Mouse (Mus musculus) MEL (cell line): ENCODE results near the gene Dvl2.

Source experiments
- BHLHE40 ChIP-seq: IDR thresholded peaks from 2 replicates; pipeline ENCODE4 v1.6.1; 2012; ENCODE audit warnings: low read depth, mild to moderate bottlenecking, inconsistent platforms, low read length, improper control_type of control experiment, borderline replicate concordance
- CTCF ChIP-seq, 3 experiments: IDR thresholded peaks in 2 of 3; conservative IDR thresholded peaks in 1 of 3; 2 replicates each; pipeline ENCODE4 v1.5.1; 2011 to 2012; ENCODE audit warnings: low read length in 3 of 3, low read depth in 2 of 3, mild to moderate bottlenecking in 2 of 3, improper control_type of control experiment in 1 of 3, inconsistent platforms in 1 of 3, mixed read lengths in 1 of 3, moderate library complexity in 1 of 3; ENCODE audit not compliant: control insufficient read depth in 1 of 3, insufficient read depth in 1 of 3, poor library complexity in 1 of 3, severe bottlenecking in 1 of 3
- EP300 ChIP-seq, 2 experiments: IDR thresholded peaks; 2 replicates each; pipeline ENCODE4 v1.6.1; 2011; ENCODE audit warnings: improper control_type of control experiment in 2 of 2, low read length in 2 of 2, low read depth in 1 of 2, mild to moderate bottlenecking in 1 of 2
- GATA1 ChIP-seq: IDR thresholded peaks from 2 replicates; pipeline ENCODE4 v1.6.1; 2011; ENCODE audit warnings: low read depth, low read length, improper control_type of control experiment
- MAFK ChIP-seq: IDR thresholded peaks from 2 replicates; pipeline ENCODE4 v1.6.1; 2011; ENCODE audit warnings: low read depth, mild to moderate bottlenecking, low read length, improper control_type of control experiment, borderline replicate concordance
- MXI1 ChIP-seq: IDR thresholded peaks from 2 replicates; pipeline ENCODE4 v1.6.1; 2011; ENCODE audit warnings: mild to moderate bottlenecking, low read depth, low read length, improper control_type of control experiment
- NRF1 ChIP-seq: IDR thresholded peaks from 2 replicates; pipeline ENCODE4 v1.6.1; 2014; ENCODE audit warnings: low read depth, mild to moderate bottlenecking, inconsistent platforms, low read length, improper control_type of control experiment, moderate library complexity; ENCODE audit not compliant: poor library complexity, insufficient read depth, severe bottlenecking
- POLR2A ChIP-seq, 2 experiments: IDR thresholded peaks; 2 replicates each; pipeline ENCODE4 v1.6.1; 2011 to 2012; ENCODE audit warnings: low read length in 2 of 2, mild to moderate bottlenecking in 2 of 2, control low read depth in 1 of 2, improper control_type of control experiment in 1 of 2, low read depth in 1 of 2, moderate library complexity in 1 of 2; ENCODE audit not compliant: control insufficient read depth in 1 of 2, insufficient read depth in 1 of 2, poor library complexity in 1 of 2
- POLR2AphosphoS5 ChIP-seq: IDR thresholded peaks from 2 replicates; pipeline ENCODE4 v1.6.1; 2012; ENCODE audit warnings: low read depth, borderline replicate concordance, mild to moderate bottlenecking, inconsistent platforms, low read length, moderate library complexity, mixed read lengths
- SMC3 ChIP-seq: IDR thresholded peaks from 2 replicates; pipeline ENCODE4 v1.6.1; 2011; ENCODE audit warnings: low read depth, low read length, improper control_type of control experiment
- ZC3H11A ChIP-seq: IDR thresholded peaks from 2 replicates; pipeline ENCODE4 v1.6.1; 2012; ENCODE audit warnings: low read depth, mild to moderate bottlenecking, inconsistent platforms, low read length, improper control_type of control experiment
- ZMIZ1 ChIP-seq: IDR thresholded peaks from 2 replicates; pipeline ENCODE4 v1.6.1; 2012; ENCODE audit warnings: low read depth, mild to moderate bottlenecking, inconsistent platforms, low read length, improper control_type of control experiment, moderate library complexity

- TF ChIP-seq CTCF (IDR thresholded peaks at IDR 0.05 in 2 of 3, conservative IDR thresholded peaks at IDR 0.05 in 1 of 3; ENCODE audit: control insufficient read depth in 1 of 3, insufficient read depth in 1 of 3, low read depth in 2 of 3, low read length in 3 of 3, poor library complexity in 1 of 3, severe bottlenecking in 1 of 3) (no peak), EP300 (IDR thresholded peaks at IDR 0.05; ENCODE audit: low read depth in 1 of 2, low read length in 2 of 2) (no peak), NRF1 (no peak), SMC3 (no peak), GATA1 (no peak), POLR2AphosphoS5 (no peak), MXI1 (no peak), POLR2A (IDR thresholded peaks at IDR 0.05; ENCODE audit: control insufficient read depth in 1 of 2, insufficient read depth in 1 of 2, low read depth in 1 of 2, low read length in 2 of 2, poor library complexity in 1 of 2) (no peak), BHLHE40 (no peak), MAFK (no peak), ZC3H11A (no peak), ZMIZ1 (no peak)
Observed at GRCm38 (mm10) chr11:70038174-70038573, 37.8 kb downstream of the Dvl2 start.
